Mouse (Mus musculus) left cerebral cortex, adult 18-20 months (tissue): ENCODE data around the gene Nanog. TPM values are rescaled to one million over a fixed set of nuclear protein-coding genes. Genes with fewer than 3 reads are reported as not detected.

ENCODE experiments used
- DNase-seq, 2 experiments: peaks; one replicate each; pipeline ENCODE4 v3.0.0; 2021 to 2022; ENCODE audit warnings: low spot score in 2 of 2, mixed read lengths in 1 of 2
- total RNA-seq, 2 experiments: library from RNA; stranded (reverse); gene quantifications; 2 replicates each; pipeline ENCODE4 v1.2.3; 2021

Nanog gene
- total RNA-seq, 2 experiments from 2014 or later: not detected

DNA sequence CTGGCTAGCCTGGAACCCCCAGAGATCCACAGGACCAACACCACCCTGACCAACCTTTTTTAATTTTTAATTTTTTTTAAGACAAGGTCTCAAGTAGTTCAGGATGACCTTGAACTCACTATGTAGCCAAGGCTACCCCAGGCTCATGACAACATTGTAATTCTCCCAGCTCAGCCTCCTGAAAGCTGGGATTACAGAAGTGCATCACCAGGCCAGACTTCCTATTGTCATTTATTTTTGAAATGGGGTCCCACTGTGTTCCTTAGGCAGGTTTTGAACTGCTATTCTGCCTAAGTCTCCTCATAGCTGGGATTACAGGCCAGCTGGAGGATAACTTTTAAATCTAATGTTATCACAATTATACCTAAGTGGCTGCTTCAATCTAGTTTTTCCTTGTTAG is 54.6 kb downstream of the Nanog start:
- DNase-seq: no peak

DNA sequence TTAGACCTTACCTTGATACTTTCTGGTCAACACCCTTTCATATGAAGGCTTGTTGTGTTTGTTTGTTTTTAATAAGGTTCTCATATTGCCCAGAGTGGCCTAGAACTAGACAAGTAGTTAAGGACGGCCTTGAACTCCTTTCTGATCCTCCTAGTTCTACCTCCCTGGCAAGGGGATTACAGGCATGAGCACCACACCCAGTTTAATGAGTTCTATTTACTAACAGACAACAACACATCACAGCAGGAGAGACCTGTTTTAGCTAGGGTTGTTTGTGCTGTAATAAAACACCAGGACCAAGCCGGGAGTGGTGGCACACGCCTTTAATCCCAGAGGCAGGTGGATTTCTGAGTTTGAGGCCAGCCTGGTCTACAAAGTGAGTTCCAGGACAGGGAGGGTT is 55.2 kb downstream of the Nanog start:
- DNase-seq: no peak

DNA sequence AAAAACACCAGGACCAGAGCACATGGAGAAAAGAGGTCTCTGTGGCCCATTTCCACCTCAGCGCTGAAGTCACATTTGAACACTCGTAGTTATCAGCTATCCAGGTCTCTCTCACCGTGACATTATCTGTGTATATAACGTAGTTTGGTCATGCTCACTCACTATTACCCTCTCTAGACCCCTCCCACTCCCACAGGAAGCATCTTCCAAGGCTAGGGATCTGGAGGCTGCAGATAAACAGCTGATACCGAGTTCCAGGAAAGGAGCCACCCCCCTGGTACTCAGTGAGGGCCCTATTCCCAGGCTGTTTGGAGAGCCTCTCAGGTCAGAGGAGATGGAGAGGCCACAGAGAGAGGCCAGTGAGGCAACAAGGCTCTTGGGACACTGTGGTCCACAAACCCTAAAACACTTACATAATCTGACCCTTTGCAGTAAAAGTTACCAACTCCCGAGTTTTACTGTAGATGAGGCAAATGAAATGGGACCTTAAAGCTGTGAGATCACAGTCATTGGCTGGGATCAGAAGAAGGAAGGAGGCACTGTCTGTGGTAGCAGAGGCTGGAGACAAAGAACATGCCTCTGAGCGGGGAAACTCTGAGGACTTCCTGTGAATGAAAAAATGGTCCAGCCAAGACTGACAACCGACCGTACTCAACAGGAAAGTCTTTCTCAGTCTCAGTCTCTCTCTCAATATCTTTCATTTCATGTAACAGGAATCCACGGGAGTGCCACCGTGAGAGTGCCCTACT is 55.8 kb downstream of the Nanog start:
- DNase-seq: no peak

- no peak for DNase-seq
Measured at GRCm38 (mm10) chr6:122763844-122764445, 56.7 kb downstream of the Nanog start.

Other genes with a start within 250 kb of the Nanog start
- gene Rimklb, start 208.7 kb upstream of the Nanog start, total RNA-seq: 10 to 100 TPM; 56.3 to 59.9 TPM
- gene Mfap5, start 201.6 kb upstream of the Nanog start, total RNA-seq: under 1 TPM; 0.40 to 0.96 TPM
- gene Aicda, start 153.7 kb upstream of the Nanog start, total RNA-seq: not detected
- gene Apobec1, start 105.0 kb upstream of the Nanog start, total RNA-seq: 1 to 10 TPM; 1.2 to 1.7 TPM
- gene Gdf3, start 97.4 kb upstream of the Nanog start, total RNA-seq: not detected
- not detected for gene Dppa3, start 81.1 kb upstream of the Nanog start, total RNA-seq
- gene Slc2a3, start 94.2 kb downstream of the Nanog start, total RNA-seq: 100 to 1,000 TPM; 120 to 139 TPM
- gene Foxj2, start 112.4 kb downstream of the Nanog start, total RNA-seq: 10 to 100 TPM; 26.7 to 29.4 TPM
- under 1 TPM; 0.91 to 0.95 TPM for gene C3ar1, start 148.7 kb downstream of the Nanog start, total RNA-seq
- 100 to 1,000 TPM; 205 to 206 TPM for gene Necap1, start 167.0 kb downstream of the Nanog start, total RNA-seq
- gene Clec4a1, start 214.4 kb downstream of the Nanog start, total RNA-seq: under 1 TPM; 0.21 to 0.40 TPM
- gene Clec4a3, start 245.0 kb downstream of the Nanog start, total RNA-seq: 1 to 10 TPM; 1.0 to 1.5 TPM